Mouse (Mus musculus): ENCODE data around the gene Lmtk2. TPM values are rescaled to one million over a fixed set of nuclear protein-coding genes. Genes with fewer than 3 reads are reported as not detected.

Lmtk2 gene
- total RNA-seq, 2 experiments from 2014 or later: 19.9 to 22.6 TPM

DNA sequence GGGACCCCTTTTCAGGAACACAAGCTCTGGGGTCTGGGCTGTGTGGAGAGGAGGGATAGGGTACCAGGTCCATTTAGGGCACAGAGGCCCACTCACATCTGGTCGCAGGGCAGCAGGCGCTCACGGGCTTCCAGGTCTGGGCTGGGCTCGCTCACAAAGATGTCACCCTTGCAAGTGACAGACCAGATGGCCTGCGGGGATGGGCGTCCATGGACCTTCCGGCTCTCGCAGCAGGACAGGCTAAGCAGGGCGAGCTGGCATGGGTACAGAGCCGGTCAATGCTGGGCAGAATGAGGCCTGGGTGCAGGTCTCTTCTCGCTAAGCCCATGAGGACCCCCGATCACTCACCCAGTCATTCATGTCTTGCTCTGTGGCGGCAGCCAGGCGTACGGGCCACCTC is 105.8 kb downstream of the Lmtk2 start:
- intact Hi-C loops (cut with DNase I): loop anchor here (2.0 kb wide), 1 partner anchor 529 kb away; no protein-coding TSS in a partner anchor
- no peak for DNase-seq

DNA sequence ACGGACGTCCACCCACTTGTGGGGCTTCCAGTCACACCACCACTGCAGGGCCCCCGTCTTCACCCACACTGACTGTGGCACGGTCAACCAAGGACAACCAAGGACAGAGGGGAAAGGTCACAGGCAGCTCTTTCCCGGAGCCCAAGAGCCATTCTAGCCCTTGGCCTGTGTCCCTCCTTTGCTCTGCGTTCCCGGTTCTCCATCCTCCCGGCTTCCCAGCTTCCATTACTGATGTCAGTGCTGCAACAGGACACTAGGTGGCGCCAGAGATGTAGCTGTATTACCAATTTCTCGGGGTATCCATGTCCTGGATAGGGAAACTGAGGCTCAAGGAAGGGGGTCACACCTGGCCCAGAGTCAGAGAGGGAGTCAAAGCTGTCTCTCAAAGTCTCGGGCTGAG is 107.2 kb downstream of the Lmtk2 start:
- intact Hi-C loops (cut with DNase I): loop anchor here (2.0 kb wide), 1 partner anchor 527 kb away; no protein-coding TSS in a partner anchor

DNA sequence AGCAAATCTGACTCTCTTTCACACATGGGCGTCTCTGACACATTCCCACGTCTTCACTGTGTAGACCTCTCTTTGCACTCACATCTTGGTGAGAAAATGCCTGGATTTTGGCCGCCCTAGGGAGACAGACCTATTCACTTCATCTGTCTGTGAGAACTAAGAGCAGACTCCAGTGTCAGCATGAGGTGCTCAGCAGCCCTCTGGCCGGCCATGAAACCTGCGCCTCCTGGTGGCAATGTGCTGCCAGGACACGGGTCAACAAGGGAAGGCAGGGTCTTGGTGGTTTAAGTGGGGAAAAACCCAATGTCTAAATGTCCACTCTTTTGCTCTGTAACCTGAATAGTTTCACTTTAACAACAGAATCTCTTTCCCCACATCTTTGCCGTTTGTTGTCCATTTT is 114.2 kb downstream of the Lmtk2 start:
- intact Hi-C loops (cut with DNase I): loop anchor here (5.0 kb wide), 1 partner anchor 172 kb away; no protein-coding TSS in a partner anchor
- peak; percentile 64 to 82 for DNase-seq

More for the DNA sequence above, 107.2 kb downstream of the Lmtk2 start:
- peak in 1 of 2 experiments; percentile 64 for DNase-seq

DNA sequence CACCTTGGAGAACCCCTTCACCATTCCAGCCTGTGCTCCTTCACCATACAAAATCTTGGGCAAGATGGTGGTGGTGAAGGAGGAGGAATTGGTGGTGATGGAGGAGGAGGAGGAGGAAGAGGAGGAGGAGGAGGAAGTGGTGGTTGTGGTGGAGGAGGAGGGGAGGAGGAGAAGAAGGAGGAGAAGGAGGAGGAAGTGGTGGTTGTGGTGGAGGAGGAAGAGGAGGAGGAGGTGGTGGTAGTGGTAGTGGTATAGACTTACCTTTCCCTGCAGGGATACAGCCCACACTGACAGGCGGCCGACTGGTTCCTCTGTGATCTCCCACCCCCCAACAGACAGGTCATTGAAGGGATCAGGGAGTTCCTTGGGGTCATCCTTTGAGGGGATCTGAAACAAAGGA is 115.8 kb downstream of the Lmtk2 start:
- no peak for DNase-seq
- intact Hi-C loops (cut with DNase I): no loop called here

DNA sequence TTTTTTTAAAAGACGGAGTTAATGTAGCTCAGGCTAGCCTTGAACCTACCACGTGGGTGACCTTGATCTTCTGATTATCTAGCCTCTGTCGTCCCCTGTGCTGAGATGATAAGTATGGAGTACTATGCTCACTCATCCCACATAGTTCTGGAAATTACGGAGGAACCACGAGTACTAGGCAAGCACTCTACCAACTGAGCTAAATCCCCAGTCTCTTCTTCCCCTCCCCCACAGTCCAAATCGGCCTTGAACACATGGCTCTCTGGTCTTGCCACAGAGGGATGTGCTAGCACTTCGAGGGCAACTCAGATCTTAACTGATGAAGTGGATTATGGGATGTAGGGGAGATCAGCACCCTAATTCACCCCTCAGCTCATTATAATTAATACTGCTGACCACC is 117.8 kb downstream of the Lmtk2 start:
- intact Hi-C loops (cut with DNase I): no loop called here
- DNase-seq: no peak

DNA sequence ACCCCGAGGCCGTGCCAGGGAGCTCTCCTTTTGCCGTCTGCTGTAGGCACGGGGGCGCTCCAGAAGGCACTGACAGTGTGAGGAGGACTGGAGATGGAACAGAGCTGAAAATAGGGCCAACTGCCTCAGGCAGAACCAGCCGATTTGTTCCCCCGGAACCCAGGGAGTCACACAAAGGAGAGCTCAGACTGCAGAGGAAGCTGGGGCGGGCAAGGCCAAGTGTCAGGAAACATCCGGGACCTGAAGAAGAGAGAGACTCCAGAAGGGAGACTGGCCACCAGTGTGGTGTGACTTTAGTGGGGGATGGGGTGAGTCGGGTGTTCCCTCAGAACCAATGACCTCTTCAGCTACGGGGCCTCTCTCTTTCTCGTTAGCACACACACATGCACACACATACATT is 119.1 kb downstream of the Lmtk2 start:
- peak; percentile 24 to 32 for DNase-seq
- intact Hi-C loops (cut with DNase I): no loop called here

DNA sequence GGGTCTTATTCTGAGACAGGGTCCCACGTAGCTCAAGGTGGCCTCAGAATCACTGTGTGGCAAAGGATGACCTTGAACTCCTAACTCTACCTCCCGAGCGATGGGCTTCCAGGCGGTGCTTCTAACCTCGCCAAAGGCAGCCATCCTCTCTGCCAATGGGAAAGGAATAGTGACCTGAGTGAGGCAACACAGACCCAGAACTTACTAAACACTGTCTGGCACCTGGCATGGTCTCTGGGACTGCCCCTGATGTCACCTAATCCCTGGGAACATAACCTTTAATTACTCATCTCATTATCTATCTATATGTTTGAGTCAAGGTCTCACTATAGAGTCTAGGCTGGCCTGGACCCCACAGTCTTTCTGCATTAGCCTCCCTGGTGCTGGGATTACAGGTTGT is 119.7 kb downstream of the Lmtk2 start:
- DNase-seq: no peak
- intact Hi-C loops (cut with DNase I): no loop called here

DNA sequence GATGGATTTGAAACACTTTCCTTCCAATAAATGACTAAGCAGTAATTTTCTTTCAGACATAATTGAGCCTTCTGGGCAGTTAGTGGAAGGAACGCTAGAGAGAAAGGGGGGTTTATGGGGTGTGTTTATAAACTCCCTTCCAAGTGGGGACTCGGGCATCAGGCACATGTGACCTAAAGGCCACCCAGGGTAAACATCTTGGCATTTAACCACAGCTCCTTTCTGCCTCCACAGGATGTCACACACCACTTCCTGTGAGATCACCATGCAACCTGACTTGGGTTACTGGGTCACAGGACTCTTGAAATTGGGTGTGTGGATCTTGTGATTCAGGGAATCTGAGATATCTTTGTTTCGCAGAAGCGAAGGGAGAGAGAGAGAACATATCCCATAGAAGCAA is 121.1 kb downstream of the Lmtk2 start:
- peak; percentile 31 to 41 for DNase-seq
- intact Hi-C loops (cut with DNase I): no loop called here

DNA sequence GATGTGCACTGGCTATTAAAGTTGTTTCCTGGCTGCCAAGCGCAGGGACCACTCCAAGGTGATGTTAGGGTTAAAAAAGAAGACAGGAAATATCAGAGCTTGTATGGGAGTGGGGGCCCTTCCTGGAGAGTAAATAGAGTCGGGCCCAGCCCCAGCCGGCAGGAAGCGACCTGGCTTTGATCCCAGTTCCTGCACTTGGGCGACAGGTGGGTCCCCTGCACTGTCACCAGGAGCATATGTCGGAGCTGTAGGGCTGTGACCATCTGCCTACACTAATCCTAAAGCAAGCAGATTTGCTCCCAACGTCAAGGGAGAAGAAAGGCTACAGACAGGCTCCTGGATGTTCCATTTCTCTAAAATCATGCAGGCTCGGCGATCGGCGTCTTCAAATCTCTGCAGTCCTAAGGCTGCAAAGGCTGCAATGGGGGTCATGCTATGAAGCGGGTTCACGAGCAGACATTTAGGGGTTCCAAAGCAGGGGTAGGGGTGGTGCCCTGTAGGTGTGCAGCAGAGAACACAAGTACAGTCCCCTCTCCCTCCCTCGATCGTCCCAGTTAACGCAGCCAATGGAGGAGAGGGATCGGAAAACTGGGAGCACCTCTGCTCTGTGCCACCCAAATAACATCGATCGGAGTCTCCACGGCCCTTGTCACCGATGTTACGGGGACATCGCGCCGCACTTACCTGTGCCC is 122.7 kb downstream of the Lmtk2 start:
- peak; percentile 69 for DNase-seq
- intact Hi-C loops (cut with DNase I): loop anchor here (2.0 kb wide), 1 partner anchor 32 kb away; no protein-coding TSS in a partner anchor

DNA sequence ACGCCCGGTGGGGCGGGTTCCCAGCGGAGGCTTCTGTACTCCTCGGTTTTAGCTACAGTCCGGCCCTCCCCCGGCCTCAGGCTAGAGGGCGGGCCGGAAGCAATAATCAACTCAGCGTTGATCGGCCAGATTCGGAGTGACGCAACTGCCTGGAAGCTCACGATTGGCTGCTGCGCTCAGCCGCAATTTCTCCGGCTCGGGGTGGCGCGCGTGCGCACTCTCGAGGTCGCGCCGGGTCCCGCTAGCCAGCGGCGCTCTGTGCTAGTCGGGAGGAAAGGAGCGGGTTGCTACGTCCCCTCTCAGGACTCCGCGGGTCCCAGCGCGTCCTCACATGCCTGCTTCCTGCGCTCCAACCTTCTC is 123.2 kb downstream of the Lmtk2 start, which contains the start of gene Tecpr1:
Tecpr1 (minus strand) TSS at position 113 of the 360 bp plus-strand sequence.
- intact Hi-C loops (cut with DNase I): loop anchor here (2.0 kb wide), 1 partner anchor 31 kb away; no protein-coding TSS in a partner anchor

DNA sequence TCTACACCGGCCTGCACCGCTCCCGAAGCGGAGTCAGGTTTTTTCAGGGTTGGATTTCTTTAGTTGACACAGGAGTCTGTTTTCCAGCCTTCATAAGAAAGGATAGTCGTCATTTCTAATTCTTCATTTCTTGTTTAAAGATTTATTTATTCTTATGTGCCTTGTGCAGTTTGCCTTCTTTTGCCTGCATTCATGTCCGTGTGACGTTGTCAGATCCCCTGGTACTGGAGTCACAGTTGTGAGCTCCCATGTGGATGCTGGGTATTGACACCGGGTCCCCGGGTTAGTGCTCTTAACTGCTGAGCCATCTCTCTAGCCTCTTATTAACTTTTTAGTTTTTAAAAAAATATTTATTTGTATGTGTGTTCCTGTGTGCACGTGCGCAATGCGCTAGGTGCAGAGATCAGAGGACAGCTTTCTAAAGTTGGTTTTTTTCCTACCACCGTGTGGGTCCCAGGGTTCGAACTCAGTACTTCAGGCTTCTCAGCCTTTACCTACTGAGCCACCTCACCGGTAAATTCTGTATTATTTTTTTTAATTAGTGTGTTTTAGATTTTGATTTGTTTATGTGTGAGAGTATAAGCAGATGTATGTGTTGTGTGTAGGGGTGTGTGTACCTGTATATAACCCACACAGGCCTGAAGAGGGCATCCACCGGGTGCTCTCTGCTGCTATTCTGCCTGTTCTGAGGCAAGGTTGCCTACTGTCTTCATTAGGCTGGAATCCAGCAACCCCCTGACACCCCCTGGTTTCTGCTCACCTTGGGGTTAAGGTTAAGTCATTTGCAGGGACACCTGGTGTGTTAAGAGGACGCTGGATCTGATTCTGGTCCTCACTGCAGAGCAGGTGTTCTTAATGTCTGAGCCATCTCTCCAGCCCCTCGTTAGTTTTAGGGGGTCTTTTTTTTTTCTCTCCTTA is 123.9 kb downstream of the Lmtk2 start:
- intact Hi-C loops (cut with DNase I): loop anchor here (2.0 kb wide), 1 partner anchor 31 kb away; no protein-coding TSS in a partner anchor
- no peak for DNase-seq

More for the DNA sequence above, 123.2 kb downstream of the Lmtk2 start, which contains the start of gene Tecpr1:
- DNase-seq: peak; percentile 96 to 97

DNA sequence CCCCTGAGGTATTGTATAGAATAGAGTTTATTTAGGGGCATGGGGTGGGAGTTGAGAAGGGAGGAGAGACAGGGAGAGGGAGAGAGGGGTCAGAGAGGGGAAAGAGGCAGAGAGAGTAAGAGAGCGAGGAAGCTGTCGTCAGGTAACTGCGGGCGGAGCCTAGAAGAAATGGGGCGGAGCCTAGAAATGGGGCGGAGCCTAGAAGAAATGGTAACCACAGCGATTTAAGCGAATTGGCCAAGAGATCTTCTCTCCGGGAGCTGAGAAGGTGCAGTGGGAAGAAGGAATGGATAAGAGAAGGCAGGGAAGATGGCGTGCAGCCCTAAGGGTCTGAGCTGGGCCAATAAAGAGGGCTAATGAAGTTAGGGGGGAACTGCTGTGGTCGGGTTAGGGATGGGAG is 126.0 kb downstream of the Lmtk2 start:
- DNase-seq: no peak
- intact Hi-C loops (cut with DNase I): no loop called here

DNA sequence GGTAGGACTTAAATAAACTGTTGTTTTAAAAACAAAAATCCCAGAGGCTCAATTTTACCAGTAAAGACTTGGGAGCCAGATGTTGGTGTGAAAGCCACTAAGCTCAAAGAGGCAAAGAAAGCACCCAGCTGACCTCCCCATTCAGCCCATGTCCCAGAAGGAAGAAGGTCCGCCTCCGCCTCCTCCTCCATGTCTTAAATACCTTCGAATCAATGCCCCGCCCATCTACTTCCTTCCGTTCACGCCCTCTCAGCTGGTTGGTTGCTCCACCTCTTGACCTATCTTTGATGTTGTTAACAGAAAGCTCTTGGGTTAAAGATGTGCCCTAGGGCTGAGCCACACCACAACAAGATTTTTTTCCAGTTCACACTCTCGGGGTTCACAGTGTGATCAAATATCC is 130.0 kb downstream of the Lmtk2 start:
- DNase-seq: no peak
- intact Hi-C loops (cut with DNase I): no loop called here

DNA sequence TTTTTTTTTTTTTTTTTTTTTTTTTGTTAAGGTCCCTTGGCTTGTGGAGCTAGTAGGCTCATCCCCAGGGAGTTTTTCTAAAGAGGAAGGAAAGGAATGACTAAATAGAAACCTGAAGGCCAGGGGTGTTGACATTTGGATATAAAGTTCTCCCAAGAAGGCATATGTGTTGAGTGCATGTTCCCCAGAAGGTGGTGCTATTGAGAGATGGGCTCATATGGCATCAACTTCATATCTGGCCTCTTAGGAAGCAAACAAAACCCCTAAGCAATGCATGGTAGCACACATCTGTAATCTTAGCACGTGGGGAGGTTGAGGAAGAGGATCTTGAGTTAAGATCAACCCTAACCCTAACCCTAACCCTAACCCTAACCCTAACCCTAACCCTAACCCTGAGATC is 131.2 kb downstream of the Lmtk2 start:
- intact Hi-C loops (cut with DNase I): no loop called here
- no peak for DNase-seq

DNA sequence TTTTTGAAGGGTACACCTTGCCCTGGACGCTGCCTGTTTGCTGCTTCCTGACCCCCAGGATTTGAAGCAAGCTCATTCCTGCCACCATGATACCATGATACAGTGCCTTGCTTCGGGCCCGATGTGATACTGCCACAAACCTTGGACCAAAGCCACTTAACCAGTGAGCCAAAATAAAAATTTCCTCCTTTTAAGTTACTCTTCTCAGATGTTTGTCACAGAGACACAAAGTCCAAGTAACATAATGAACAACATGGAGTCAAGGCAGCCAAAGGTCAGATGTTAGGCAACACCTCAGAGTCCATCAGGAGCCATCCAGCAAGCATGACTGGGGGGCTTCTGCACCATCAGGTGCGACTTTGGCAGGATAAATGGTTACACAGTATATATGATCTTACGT is 132.3 kb downstream of the Lmtk2 start:
- DNase-seq: no peak
- intact Hi-C loops (cut with DNase I): no loop called here

DNA sequence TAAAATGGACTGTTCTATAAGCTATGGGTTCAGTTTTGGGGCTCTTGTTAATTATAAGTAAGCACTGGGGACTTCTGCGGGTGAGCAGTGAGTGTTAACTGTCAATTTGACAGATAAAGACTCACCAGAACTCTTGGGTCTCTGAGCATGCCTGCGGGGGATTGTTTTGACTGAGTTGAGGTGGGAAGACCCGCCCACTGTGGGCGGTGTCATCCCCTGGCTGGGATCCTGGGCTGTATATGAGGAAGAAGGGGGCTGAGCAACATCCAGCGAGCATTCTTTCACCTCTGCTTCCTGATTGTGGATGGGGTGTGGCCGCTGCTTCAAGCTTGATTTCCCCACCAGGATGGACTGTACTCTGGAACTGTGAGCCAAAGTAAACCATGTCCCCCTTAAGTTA is 134.0 kb downstream of the Lmtk2 start:
- intact Hi-C loops (cut with DNase I): no loop called here
- no peak for DNase-seq

DNA sequence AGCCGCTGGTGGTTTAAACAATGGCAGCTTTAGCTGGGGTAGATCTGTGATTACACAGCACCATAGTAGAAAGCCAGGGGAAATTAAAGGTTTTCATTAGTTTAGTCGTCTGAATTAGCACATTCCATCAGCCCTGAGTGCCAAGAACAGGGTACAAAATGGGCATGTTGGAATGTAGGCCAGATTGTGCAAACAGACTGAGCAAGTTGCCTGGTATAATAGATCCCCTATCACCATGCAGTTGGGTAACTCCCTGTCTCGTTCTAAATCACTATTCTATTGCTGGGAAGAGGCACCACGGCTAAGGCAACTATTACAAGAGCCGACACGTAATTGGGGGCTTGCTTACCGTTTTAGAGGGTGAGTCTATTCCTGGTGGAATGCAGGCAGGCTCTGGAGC is 134.5 kb downstream of the Lmtk2 start:
- intact Hi-C loops (cut with DNase I): no loop called here
- no peak for DNase-seq

All from heart, postnatal 10 days (tissue).